Comparison of ENCODE assay signal across 8 mouse cellular contexts in genomic region chr17:80801991-80802390, GRCm38 (mm10).
DNase-seq lines count a peak whose midpoint lies in the region; ATAC-seq lines count a peak whose summit lies in the region.

No protein-coding gene starts in this region.

- H3K36me3 ChIP-seq in midbrain, embryonic 14.5 days (ENCODE audit: control insufficient read depth, insufficient read depth, low read length), result no peaks in the 10 kb centered on the region

- H3K9ac ChIP-seq in midbrain, embryonic 14.5 days (replicated peaks; ENCODE audit: low read length), result no peak overlapping the region

- ATAC-seq in midbrain, embryonic 14.5 days (ENCODE audit: low FRiP score, low TSS enrichment), result no peak

- 0 out of 2 replicates have a peak overlapping the region, but pooled peaks have one; percentile 4 for H3K4me2 ChIP-seq in midbrain, embryonic 14.5 days (ENCODE audit: low read length)

- H3K9me3 ChIP-seq in midbrain, embryonic 14.5 days (ENCODE audit: control insufficient read depth, low read length), result no peaks in the 10 kb centered on the region

- no peaks in the 10 kb centered on the region for H3K27me3 ChIP-seq in midbrain, embryonic 14.5 days (ENCODE audit: control insufficient read depth, insufficient read depth, low read length)

- H3K27ac ChIP-seq in midbrain, embryonic 14.5 days (replicated peaks; ENCODE audit: low read depth, low read length), result no peak overlapping the region

- 63% methylated on average over 8 of the region's 8 CpGs for WGBS in midbrain, embryonic 14.5 days

- H3K4me1 ChIP-seq in midbrain, embryonic 14.5 days (ENCODE audit: control insufficient read depth, insufficient read depth, low read length), result peaks cover 4% of the 10 kb centered on the region; the same call in 1 of the 2 replicates

- H3K4me3 ChIP-seq in midbrain, embryonic 14.5 days (replicated peaks; ENCODE audit: low read depth, low read length), result no peak overlapping the region

- DNase-seq in layer of hippocampus, adult 11-12 months (ENCODE audit: low spot score), result peak; percentile 18
- DNase-seq in layer of hippocampus, adult 8-10 months (ENCODE audit: low spot score in 2 of 2), result no peak
- DNase-seq in cerebellum, postnatal 25 days, result peak; percentile 40 to 50
- peak; percentile 62 to 75 for DNase-seq in frontal cortex, adult 2 months (ENCODE audit: extremely low spot score in 1 of 2, low spot score in 1 of 2)
- DNase-seq in midbrain, embryonic 14.5 days, result peak; percentile 21
- DNase-seq in retina, embryonic 14.5 days (ENCODE audit: low spot score), result no peak
- DNase-seq in gastrocnemius, adult 18-20 months (ENCODE audit: low spot score), result no peak
- no peak for DNase-seq in thymus, postnatal 10 days (ENCODE audit: low spot score in 2 of 2)

Comparison
In these comparisons a context has a peak if more than half of its experiments do, and no peak if none do; other contexts are left out.
1. DNase-seq: peak in layer of hippocampus, adult 11-12 months (single experiment), cerebellum, postnatal 25 days (2 of 2), frontal cortex, adult 2 months (2 of 2) and midbrain, embryonic 14.5 days (single experiment); none in layer of hippocampus, adult 8-10 months (0 of 2), retina, embryonic 14.5 days (single experiment), gastrocnemius, adult 18-20 months (single experiment) and thymus, postnatal 10 days (0 of 2).